Mouse (Mus musculus) urinary bladder, adult 2 months (tissue): ENCODE results near the gene Ptpdc1. TPM values are rescaled to one million over a fixed set of nuclear protein-coding genes. Genes with fewer than 3 reads are reported as not detected.

Source experiments
- DNase-seq: peaks from one replicate; pipeline ENCODE4 v3.0.0; 2022; ENCODE audit warnings: low spot score
- polyA plus RNA-seq: library from polyadenylated mRNA; depleted of rRNA; stranded (reverse); fragments of >200 nt; gene quantifications from 2 replicates; pipeline ENCODE4 v1.2.3, GENCODE M21; 2012

Ptpdc1 gene
- polyA plus RNA-seq, 1 experiment = 4.5 TPM

DNA sequence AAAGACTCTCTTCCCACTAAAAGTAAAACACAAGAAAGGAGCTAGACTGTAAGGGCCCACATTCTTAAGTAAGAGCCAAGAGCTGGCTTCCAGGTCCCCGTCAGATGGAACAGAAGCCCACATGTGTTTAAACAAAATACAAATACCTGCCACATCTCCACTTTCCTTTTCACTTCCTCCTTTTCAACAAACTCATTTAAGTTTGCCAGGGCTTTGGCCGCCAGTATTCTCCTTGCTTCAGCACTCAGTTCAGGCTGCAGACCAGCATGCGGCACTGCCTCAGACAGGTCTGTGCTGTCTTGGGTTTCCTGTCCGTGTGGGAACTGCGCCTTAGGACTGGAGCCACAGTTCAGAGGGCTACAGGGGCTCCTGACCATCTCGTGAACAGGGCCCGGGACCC lies 39.7 kb downstream of the Ptpdc1 start:
- no peak for DNase-seq

DNA sequence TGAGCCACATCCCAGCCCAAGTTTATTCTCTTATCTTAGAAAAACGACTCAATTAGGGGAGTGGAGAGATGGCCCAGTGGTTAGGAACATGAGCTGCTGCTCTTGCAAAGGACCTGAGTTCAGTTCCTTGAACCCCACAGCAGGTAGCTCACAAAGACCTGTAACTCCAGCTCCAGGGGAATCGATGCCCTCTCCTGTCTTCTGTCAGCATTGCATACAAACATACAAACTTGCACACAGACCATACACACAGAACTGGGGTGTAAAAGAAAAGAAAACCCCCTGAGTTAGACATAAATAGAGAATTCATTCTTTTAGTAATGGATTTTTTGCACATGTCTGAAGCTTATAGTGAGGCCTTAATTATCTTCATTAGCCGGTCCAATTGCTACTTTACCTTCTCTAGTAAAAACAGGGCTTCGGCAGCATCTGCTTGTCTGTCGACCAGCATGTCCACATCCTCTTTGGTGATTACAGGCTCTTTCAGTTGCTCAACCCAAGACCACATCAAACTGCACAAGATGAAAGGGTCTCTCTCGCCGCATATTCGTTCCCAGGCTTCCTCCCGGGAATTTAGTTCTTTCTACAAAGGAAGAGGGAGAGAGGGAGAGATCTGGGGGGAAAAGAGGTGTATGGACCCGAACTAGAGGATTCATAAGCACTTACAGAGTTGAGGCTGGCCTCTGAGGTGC lies 42.6 kb downstream of the Ptpdc1 start:
- no peak for DNase-seq

DNA sequence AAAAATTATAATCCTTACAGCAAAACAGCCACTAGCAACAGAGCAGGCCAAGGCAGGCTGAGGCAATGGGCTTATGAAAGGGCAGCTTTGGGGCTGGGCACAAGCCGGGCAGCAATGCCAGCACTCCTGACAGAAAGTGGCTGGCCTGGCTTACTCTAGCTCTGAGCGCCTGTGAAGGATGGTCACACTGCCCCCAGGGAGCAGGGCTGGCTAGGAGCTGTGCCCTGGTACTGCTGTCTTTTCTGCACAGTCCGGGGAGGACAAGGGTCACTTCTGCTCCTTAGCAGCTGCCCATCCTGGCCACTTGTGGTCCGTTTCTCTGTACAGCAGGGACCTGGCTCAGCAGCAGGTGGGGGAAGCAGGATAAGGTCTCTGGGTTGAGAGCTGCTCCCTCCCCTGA lies 46.8 kb downstream of the Ptpdc1 start:
- no peak for DNase-seq

DNA sequence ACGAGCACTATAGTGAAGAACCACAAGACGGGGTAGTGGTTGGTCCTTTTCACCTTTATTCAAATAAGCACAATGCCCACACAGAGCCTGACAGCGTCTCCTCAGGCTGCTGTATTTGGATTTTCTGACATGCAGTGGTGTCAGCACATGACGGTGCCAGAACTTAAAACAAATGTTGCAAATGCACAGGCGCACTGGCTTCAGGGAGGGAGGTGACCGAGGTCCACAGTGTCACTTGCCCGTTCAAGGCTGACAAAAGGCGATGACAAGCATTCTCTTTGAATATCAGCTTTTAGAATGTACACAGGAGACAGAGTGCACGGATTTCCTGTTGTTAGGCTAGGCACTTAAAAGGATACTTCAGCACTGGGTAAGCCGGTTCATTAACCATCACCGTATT lies 47.6 kb downstream of the Ptpdc1 start:
- no peak for DNase-seq

DNA sequence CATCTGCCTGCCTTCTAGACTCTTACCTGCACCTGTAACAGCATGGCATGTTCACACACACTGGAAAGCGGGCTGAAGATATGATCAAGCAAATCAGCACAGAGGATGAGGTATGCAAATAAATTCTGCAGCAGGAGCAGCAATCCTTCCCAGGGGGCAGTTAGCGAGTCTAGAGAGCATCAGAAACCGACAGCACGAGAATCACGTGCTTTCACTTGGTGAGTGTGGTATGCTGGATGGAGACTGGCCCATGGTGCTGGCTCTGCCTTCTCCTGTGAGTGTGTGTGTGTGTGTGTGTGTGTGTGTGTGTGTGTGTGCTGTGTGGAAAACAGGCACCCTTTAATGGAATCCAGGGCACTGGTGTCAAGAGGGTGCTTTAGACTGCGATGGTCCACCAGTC lies 48.5 kb downstream of the Ptpdc1 start:
- no peak for DNase-seq

DNA sequence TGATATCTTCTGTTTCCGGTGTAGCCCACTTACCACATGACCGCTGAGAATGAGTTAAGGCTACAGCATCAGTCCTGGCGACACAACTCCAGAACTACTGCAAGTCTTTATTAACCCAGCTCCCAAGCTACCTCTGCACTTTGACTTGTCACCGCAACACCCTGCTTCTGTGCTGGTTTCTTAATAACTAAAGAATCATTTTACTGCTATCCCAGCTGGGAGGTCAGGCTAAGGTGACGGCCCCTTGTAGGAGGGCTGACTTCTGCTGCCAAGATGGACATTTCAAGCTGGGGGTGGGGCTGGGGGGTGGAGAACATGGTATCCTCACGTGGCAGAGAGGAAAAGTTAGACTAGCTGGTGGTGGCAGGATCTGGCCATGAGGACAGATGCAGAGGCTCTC lies 50.7 kb downstream of the Ptpdc1 start:
- DNase-seq = no peak

DNA sequence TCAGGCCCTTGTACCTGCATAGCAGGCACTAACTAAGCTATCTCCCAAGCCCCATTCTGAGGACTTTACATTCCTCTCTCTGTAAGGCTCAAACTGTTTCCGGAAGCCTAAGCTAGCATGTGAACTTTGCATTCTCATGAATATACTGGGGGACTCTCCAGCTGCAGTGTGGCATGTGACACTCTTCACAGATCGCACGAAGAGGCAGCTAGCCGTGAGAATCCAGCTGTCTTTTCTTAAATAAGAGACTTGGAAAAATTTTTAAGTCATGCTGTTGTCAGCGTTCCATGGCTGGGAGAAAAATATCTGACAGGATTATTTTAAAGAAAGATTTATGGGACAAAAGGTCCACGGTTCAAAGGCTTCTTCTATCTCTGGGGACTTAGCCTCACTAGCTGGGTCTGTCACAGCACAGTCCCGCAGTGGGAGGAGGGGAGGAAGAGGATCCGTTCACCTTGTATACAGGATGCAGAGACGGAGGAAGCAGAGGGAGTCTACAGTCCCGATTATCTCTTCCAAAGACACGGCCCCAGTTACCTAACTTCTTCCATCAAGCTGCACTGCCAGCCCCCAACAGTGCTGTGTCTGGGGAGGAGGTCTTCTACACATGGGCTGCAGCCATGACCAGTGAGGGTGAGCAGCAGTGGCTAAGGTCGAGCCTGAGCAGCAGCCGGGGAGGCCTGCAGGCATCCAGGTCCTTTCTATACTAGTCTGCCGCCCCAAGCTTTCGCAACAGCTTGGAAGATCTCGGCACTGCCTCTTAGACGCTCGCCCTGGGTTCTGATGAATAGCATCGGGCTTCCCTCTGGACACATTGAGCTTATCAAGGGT lies 51.7 kb downstream of the Ptpdc1 start:
- no peak for DNase-seq

DNA sequence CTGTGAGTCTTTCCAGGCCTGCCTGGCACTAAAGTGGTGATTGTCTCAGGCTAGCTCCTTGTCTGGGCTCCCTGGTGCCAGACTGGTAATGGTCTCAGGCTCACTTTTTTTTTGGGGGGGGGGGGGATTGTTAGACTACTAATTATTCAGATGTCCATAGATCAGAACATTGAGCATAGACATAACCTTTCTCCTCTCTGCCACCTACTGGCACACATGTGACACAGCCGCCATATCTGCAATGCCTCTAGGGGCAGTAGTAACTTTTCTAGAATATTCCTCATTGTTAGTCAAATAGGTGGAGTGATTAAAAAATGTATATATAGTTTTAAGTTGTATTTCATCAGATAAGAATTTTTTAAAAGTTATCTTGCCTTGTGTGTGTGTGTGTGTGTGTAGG lies 53.3 kb downstream of the Ptpdc1 start:
- no peak for DNase-seq

DNA sequence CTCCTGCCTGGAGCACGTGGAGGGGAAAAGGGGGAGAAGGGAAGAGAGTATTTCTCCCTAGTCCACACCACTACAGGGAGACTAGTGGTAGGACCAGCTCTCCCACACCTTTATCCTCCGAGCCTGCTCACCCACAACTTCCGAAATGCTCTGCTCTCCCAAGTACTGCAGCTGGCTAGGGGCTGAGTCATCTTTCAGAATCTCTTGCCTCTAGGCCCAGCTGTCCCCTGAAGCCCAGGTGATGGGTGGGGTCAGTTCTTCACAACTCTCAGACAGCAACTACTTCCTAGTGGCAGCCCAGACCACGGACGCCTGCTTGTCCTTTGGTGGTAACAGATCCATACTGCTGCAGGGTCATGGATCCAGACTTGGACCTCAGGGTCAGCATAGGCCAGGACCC lies 54.2 kb downstream of the Ptpdc1 start:
- DNase-seq = no peak

DNA sequence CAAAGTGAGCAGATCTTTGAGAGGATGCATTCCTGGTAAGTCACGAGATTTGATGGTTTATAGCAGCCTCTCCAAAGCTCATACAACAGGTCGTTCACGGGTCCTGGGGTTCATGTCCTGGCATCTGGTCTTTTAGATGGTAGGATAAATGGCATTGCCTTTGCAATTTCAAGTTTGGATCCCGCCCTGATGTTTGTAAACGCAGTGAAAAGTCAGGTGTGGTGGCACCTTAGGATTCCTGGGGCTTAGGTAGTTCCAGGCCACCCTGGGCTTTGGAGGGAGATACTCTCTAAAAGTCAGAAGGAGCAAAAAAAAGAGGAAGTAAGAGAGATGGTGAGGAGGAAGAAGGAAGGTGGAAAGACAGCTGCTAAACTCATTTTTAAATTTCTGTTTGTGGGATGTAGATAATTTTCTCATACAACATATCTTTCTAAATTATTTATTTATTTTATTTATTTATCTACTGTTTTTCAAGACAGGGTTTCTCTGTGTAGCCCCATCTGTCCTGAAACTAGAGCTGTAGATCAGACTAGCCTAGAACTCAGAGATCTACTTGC lies 55.8 kb downstream of the Ptpdc1 start:
- DNase-seq = no peak

DNA sequence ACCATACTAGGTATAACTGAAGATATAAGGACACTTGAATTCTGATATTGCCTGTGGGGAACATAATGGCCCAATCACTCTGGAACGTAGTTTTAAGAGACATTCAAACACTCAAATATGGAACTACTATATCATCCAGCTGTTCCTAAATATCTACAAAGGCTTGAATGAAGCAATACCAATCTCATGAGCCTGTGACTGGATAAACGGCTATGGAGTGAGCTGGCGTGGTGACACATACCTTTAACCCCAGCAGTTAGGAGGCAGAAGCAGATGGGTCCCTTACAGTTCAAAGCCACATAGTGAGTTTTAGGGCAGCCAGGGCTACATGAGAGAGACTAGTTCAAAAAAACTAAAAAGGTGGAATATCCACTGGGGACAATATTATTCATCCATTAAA lies 57.8 kb downstream of the Ptpdc1 start:
- DNase-seq = no peak

DNA sequence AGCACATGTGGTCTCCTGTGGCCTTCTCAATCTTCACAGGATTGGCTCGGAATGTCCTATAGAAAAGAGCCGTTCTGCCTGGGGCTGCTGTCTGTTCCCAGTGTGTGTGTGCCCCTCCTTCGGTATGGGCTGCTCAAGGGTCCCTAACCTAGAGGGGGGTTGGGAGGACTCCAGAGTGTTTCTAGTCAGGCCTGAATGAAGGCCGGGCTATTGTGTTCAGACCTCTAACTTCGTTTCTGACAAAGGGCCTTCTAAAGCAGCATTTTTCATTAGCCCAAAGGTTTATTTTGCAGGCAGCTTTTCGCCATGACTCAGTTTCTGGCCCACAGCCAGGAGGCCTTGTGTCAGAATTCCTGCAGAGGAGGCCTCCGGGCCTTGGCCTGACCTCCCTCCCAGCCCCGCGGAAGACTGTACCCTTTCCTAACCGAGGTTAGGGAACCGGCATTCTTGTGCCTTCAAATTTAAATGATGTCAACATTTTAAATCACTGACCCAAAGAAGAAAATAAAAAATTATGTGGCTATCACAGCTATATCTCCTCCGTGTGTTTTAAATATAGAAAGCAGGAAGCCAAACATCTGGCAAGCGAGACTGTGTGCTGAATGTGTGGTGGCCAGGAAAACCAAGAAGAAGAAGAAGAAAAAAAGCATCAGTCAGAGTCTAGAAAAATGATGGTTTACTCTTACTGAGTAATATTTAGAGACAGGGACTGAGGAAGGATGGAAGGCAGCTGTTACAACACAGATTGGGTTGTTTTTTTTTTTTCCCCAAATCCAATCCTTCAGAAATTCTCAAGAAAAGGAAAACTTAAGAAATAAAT lies 59.1 kb downstream of the Ptpdc1 start:
- DNase-seq = peak; percentile 78

DNA sequence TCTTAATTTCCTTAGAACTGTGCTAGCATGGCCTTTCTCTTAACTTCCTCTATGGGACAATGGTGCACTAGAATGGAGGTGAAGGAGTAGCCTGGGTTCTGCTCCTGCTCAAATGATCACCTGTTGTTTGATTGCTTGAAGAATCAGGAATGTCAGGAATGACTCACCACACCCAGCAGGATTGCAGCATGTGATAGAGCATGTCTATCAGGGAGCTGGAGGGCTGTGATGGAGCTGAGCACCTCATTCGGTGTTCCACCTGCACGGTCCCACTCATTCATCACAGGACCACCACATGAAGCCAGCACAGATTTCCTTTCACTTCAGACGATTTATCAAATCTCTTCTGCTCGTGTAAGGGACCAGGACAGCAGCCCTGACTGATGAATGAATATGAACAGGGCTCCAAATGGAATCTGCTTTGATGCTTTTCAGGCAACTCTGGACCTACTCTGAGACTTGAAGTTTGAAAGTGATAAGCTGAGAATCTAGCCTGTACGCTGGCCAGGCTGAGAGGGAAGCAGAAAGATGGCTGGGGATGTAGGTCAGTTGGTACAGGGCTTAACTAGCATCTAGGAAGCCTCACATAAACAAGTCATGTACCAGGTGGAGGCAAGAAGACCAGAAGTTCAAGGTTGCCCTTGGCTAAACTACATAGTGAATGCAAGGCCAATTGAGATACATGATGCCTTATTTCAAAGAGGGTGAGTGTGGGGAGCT lies 60.4 kb downstream of the Ptpdc1 start:
- no peak for DNase-seq

DNA sequence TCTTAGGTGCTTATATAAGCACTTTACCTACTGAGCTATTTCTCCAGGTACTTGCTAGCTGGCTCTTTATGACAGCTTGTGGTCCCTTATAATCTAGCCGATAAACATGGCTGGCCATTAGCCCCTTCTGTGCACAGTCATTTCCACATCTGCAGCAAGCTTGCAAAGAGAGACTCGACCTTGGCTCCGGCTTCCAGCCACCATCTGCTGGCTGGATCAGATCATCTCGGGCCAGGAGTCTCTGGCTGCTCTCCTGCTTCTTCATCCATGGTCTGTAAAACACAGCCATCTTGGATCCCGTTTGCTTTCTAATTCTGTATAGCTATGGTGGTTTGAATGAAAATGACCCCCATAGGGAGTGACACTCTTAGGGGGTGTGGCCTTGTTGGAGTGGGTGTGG lies 63.1 kb downstream of the Ptpdc1 start:
- DNase-seq = no peak

DNA sequence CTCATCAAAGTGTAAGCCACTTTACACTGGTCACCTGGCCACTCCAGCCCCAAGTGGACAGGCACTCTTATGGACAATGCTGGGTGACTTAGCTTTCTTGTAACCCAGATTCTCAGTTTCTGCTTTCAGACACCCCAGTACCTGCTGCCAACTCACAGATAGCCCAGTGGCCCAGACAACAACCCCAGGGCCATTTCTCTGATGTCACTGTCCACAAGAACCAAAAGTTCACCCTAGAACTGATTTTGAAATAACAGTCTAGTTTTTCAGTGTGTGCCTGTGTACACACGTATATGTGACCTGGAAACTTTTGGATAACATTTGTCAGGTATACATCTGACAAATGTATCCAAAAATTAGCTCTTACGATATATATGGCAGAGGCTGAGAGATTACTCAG lies 64.0 kb downstream of the Ptpdc1 start:
- DNase-seq = no peak

DNA sequence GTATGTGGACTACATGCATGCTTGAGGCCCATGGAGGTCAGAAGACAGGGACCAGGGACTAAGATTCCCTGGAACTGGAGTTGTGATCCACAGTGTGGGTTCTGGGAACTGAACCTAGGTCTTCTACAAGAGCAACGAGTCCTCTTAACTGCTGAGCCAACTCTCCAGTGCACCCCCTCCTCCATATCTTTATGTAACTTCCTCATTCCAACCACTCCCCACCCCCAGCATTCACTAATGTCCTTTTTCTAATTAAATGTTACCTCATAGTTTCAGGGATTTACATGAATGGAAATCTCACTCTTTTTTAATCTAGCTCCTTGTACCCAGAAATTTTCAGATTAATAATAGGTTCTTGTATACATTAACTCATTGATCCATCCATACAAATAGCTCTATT lies 69.5 kb downstream of the Ptpdc1 start:
- no peak for DNase-seq

DNA sequence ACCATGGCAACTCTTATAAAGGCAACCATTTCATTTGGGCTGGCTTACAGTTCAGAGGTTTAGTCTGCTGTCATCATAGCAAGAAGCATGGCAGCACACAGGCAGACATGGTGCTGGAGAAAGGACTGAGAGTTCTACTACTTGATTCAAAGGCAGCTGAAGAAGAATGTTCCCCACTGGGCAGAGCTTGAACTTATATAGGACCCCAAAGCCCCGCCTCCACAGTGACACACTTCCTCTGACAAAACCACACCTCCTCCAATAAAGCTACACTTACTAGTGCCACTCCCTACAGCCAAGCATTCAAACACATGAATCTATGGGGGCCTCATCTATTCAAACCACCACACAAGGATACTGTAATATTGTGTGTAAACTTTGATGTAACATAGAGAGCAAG lies 70.9 kb downstream of the Ptpdc1 start:
- DNase-seq = no peak

DNA sequence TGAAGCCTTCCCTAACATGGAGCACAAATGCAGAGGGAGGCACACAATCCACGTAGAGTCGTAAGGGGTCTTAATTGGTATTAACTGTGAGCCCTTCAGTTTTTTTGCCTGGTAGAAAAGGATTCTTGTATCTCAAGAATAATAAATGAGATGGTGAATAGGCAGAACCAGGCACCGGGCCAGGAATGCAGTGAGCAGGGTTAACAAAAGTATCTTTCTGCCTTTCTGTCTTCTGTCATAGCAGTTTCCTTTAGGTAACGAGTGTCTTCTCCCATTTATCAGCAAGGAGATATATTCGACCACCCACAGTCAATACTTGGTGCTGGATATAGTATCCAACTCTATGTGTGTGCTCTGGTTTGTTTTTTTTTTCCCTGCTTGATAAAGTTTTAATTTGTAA lies 72.0 kb downstream of the Ptpdc1 start:
- no peak for DNase-seq

DNA sequence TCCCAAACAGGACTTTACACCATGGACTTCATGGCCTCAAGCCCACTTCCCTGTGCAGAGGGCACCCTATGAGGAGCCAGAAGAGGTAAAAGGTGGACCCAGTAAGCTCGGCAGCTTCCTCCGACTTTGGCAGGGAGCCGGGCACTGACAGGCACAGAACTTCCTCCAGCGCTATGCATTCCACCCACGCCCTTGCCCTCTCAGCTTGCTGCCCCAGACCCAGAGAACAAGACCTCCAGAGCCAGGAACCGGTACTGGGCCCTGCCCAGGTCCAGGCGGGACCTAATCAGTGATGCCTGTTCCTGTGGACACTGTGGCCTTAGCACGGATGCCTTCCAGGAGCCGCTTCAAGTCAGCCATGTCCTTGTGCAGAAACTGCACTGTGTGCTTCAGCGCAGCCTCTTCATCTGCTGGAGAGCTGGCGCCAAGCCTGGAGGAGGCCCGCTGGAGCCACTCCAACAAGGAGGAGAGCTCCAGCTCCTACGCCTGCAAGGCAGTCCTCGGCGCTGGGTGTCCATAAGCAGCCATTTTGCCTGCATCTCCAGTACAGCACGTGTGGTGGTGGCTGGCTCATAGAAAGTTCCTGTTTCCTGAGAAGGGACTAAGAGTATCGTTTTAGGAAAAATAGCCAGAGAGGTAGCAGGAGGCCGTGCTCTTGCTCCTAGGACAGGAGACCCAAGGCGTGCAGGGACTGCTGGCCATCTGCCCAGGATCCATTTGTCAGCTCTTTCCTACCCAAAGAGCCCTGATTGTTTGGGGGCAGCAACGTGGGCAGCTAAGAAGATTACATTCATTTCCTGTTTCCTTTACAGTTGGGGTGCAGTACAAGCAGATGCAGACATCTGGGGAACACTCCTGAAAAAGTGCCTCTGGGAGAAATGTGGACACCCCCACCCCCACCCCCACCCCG lies 73.0 kb downstream of the Ptpdc1 start:
- peak; percentile 72 for DNase-seq

DNA sequence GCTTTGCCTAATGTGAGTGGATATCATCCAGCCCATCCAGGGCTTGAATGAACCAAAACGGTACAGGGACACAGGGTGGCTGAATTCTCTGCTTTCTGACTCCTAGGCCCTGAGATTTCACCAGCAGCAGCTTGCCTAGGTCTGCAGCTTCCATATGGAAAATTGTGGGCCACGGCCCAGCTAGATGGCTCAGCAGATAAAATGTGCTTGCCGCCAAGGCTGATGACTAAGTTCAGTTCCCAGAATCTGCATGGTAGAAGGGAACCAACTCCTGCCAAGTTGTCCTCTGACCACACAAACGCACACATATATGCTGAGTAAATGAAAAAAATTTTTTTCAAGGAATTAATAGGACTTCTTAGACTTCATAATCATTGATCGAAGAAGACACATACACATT lies 77.2 kb downstream of the Ptpdc1 start:
- no peak for DNase-seq

DNA sequence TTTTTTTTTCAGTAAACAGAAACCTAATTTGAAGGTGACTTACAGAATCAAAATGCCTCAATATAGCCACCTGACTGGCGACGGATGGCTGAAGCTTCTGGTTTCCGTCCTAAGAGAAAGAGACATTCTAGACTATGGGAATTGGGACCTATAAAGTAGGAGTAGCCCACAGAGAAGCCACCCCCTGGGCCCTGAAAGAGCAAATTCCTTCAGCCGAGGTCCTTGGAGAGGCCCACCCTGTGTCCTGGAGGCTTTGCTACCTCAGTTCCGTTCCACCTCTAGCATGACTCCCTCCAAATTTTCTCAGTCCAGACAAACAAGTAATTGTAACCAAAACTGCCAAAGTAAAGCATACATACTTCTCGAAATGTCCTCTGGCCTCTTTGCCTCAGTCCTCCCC lies 77.8 kb downstream of the Ptpdc1 start:
- DNase-seq = no peak
